11 mouse cellular contexts compared by ENCODE assay signal in the genomic region with DNA sequence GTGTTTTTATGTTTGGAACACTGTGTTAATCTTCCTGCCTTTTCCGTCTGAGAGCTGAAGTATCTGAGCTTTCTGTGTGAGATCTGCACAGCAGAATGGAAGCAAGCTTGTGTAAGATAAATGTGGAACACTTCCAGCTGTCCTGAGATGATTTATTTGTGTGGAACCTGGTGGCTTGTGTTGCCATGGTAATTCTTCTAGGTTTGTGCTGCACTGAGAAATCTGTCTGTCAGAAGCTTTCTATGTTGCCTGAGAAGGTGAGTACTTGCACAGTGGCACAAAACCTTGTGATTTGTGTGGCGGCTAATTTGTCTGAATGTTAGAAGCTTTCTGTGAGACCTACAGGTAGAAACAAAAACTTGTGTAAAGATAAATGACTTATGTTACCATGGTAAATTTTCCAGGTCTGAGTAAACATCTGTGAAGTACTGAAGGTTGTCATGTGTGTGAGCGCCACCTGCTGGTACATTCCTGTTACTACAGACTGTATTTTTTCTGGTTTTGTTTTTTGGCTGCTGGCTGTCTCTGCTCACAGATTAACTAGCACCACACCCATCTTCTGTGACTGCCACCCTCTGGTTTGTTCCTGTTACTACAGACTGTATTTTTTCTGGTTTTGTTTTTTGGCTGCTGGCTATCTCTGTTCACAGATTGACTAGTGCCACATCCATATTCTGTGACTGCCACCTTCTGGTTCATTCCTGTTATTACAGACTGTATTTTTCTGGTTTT. TPM values are rescaled to one million over a fixed set of nuclear protein-coding genes. Genes with fewer than 3 reads are reported as not detected.
DNase-seq lines count a peak whose midpoint lies in the region; ATAC-seq lines count a peak whose summit lies in the region.
"Not testable (repeated sequence)": the region's sequence is repeated elsewhere in the genome, so short reads cannot be mapped to it uniquely, and the experiment has no call there.
"Had no signal": no experiment of that assay in that cellular context is flagged by ENCODE, and none has a peak within 500 bp of the region (broad histone marks: within the 10 kb centered on the region; RNA-seq: fewer than 3 reads in every experiment).

No protein-coding gene starts in this region.

- H3K27ac ChIP-seq in forebrain, embryonic 15.5 days (replicated peaks); liver, embryonic 11.5 days (ENCODE audit: low read depth, low read length): not testable (repeated sequence)

- not testable (repeated sequence) for H3K9ac ChIP-seq in forebrain, embryonic 15.5 days (replicated peaks); liver, embryonic 11.5 days (ENCODE audit: low read depth, low read length)

- not testable (repeated sequence) for H3K27me3 ChIP-seq in forebrain, embryonic 15.5 days; liver, embryonic 11.5 days (replicated peaks; ENCODE audit: control insufficient read depth, insufficient read depth, low read length)

- not testable (repeated sequence) for H3K36me3 ChIP-seq in forebrain, embryonic 15.5 days; liver, embryonic 11.5 days (ENCODE audit: control insufficient read depth, insufficient read depth, low read length)

- H3K9me3 ChIP-seq in forebrain, embryonic 15.5 days; liver, embryonic 11.5 days (ENCODE audit: control insufficient read depth, low read length): not testable (repeated sequence)

- not testable (repeated sequence) for H3K4me2 ChIP-seq in forebrain, embryonic 15.5 days (replicated peaks); liver, embryonic 11.5 days

- not testable (repeated sequence) for H3K4me1 ChIP-seq in forebrain, embryonic 15.5 days; liver, embryonic 11.5 days (replicated peaks; ENCODE audit: control insufficient read depth, insufficient read depth, low read length)

- WGBS in forebrain, embryonic 15.5 days, result 65% methylated on average over 3 of the region's 3 CpGs
- WGBS in liver, embryonic 11.5 days, result 61% methylated on average over 3 of the region's 3 CpGs

- DNase-seq in MN1 (ENCODE audit: low spot score), result peak; percentile 6
- peak; percentile 22 for DNase-seq in cerebellum, adult 11 months
- DNase-seq in heart, postnatal 14 days, result peak; percentile 7 to 8
- peak; percentile 54 for DNase-seq in layer of hippocampus, adult 11-12 months (ENCODE audit: low spot score)
- not testable (repeated sequence) for DNase-seq in liver, embryonic 11.5 days (ENCODE audit: low spot score)
- DNase-seq in retina, adult 2 months (ENCODE audit: low read depth, low spot score), result peak; percentile 23
- peak; percentile 15 for DNase-seq in urinary bladder, postnatal 14 days (ENCODE audit: low spot score)

- H3K4me3 ChIP-seq in forebrain, embryonic 15.5 days; liver, embryonic 11.5 days (ENCODE audit: low read depth, low read length): not testable (repeated sequence)

- intact Hi-C loops in heart, postnatal 14 days (cut with DNase I), result not testable (repeated sequence)

- 0 out of 2 replicates have a peak, but pooled peaks have one; percentile 11 for ATAC-seq in forebrain, embryonic 15.5 days (replicated peaks)
- ATAC-seq in liver, embryonic 11.5 days (replicated peaks; ENCODE audit: low FRiP score), result 0 out of 2 replicates have a peak, but pooled peaks have one; percentile 15

RNA-seq across cellular contexts. Expression of a gene that starts 2.9 kb away (rescaled TPM):
- not detected in 2 replicates for polyA plus RNA-seq in forebrain, embryonic 15.5 days (2015; fragmentation: Nextera tagmentation; extraction: Ambion mirVana)
- under 1 TPM in 1 of 2 experiments, not detected in 1; 0.10 TPM for total RNA-seq in heart, postnatal 14 days (2021)
- 0.25 and 0.27 TPM in 2 replicates for polyA plus RNA-seq in liver, embryonic 11.5 days (2014; fragmentation: Nextera tagmentation; extraction: Ambion mirVana)
- total RNA-seq: gastrocnemius, postnatal 36 days had no signal
- polyA plus RNA-seq: kidney, embryonic 16.5 days; midbrain, embryonic 11.5 days had no signal

RNA-seq across cellular contexts. Expression of a gene that starts 26.0 kb away (rescaled TPM):
- polyA plus RNA-seq in forebrain, embryonic 15.5 days (2015; fragmentation: Nextera tagmentation; extraction: Ambion mirVana), result not detected in 2 replicates
- not detected for total RNA-seq in heart, postnatal 14 days (2021)
- not detected in 2 replicates for polyA plus RNA-seq in liver, embryonic 11.5 days (2014; fragmentation: Nextera tagmentation; extraction: Ambion mirVana)
- total RNA-seq: gastrocnemius, postnatal 36 days had no signal
- polyA plus RNA-seq: kidney, embryonic 16.5 days; midbrain, embryonic 11.5 days had no signal
